8 mouse cellular contexts compared by ENCODE assay signal in genomic region chr1:66815941-66816777, GRCm38 (mm10). TPM values are rescaled to one million over a fixed set of nuclear protein-coding genes. Genes with fewer than 3 reads are reported as not detected.
DNase-seq lines count a peak whose midpoint lies in the region; ATAC-seq lines count a peak whose summit lies in the region.

No protein-coding gene starts in this region.

- H3K9me3 ChIP-seq in intestine, embryonic 15.5 days, result no peaks in the 10 kb centered on the region

- peak overlapping the region; percentile 95 for H3K27ac ChIP-seq in intestine, embryonic 15.5 days

- intact Hi-C loops in gastrocnemius, postnatal 36 days (cut with DNase I), result no loop called here
- intact Hi-C loops in left cerebral cortex, postnatal 14 days (cut with DNase I), result loop anchor here (2.0 kb wide), 1 partner anchor 115 kb away; the partner anchor contains the start of gene Rpe

- H3K4me1 ChIP-seq in intestine, embryonic 15.5 days (replicated peaks), result no peaks in the 10 kb centered on the region

- WGBS in intestine, embryonic 15.5 days, result under 1% methylated on average over 39 of the region's 39 CpGs

- peak overlapping the region; percentile 84 for H3K4me3 ChIP-seq in intestine, embryonic 15.5 days (replicated peaks)

- ATAC-seq in intestine, embryonic 15.5 days, result peak; percentile 43
- peak; percentile 53 for ATAC-seq in megakaryocyte-erythroid progenitor cell, adult 5-6 weeks (replicated peaks; ENCODE audit: low FRiP score, low TSS enrichment, poor library complexity, severe bottlenecking)

- DNase-seq in retina, embryonic 14.5 days (ENCODE audit: low spot score), result peak; percentile 61
- no peak for DNase-seq in retina, postnatal 1 day
- peak; percentile 37 for DNase-seq in embryo, embryonic 11.5 days (ENCODE audit: low read depth, low spot score)
- DNase-seq in gastrocnemius, postnatal 36 days, result peak; percentile 34 to 62
- peak; percentile 75 to 76 for DNase-seq in left cerebral cortex, postnatal 14 days (ENCODE audit: low spot score in 2 of 2)
- peak; percentile 83 for DNase-seq in skeletal muscle tissue, adult 2 months (ENCODE audit: low read depth, low spot score)

- H3K9ac ChIP-seq in intestine, embryonic 15.5 days, result peak overlapping the region; percentile 78

- H3K4me2 ChIP-seq in intestine, embryonic 15.5 days (replicated peaks), result peak overlapping the region; percentile 57

- H3K36me3 ChIP-seq in intestine, embryonic 15.5 days, result no peaks in the 10 kb centered on the region

- H3K27me3 ChIP-seq in intestine, embryonic 15.5 days (replicated peaks), result no peaks in the 10 kb centered on the region

RNA-seq across cellular contexts. Expression of gene Kansl1l, which starts 1.2 kb away (rescaled TPM):
- 10 to 100 TPM; 17.8 to 20.3 TPM for total RNA-seq in gastrocnemius, postnatal 36 days (2021)
- 12.0 and 12.1 TPM in 2 replicates for polyA plus RNA-seq in intestine, embryonic 15.5 days (2015; fragmentation: Nextera tagmentation; extraction: Ambion mirVana)
- 10 to 100 TPM in 1 of 2 experiments, 1 to 10 TPM in 1; 9.6 to 10.2 TPM for total RNA-seq in left cerebral cortex, postnatal 14 days (2021)
- total RNA-seq in megakaryocyte-erythroid progenitor cell, adult 5-6 weeks (2014; fragmentation: Nextera tagmentation), result 28.2 and 36.1 TPM in 2 replicates
- 24.7 and 53.3 TPM in 2 replicates for total RNA-seq in megakaryocyte-erythroid progenitor cell, adult 5-6 weeks (2017)

RNA-seq across cellular contexts. Expression of gene Acadl, which starts 46.9 kb away (rescaled TPM):
- total RNA-seq in gastrocnemius, postnatal 36 days (2021), result 100 to 1,000 TPM; 259 to 288 TPM
- 227 and 229 TPM in 2 replicates for polyA plus RNA-seq in intestine, embryonic 15.5 days (2015; fragmentation: Nextera tagmentation; extraction: Ambion mirVana)
- 10 to 100 TPM; 27.1 to 33.1 TPM for total RNA-seq in left cerebral cortex, postnatal 14 days (2021)
- total RNA-seq in megakaryocyte-erythroid progenitor cell, adult 5-6 weeks (2014; fragmentation: Nextera tagmentation), result 85.6 and 91.2 TPM in 2 replicates
- 84.5 and 85.8 TPM in 2 replicates for total RNA-seq in megakaryocyte-erythroid progenitor cell, adult 5-6 weeks (2017)
